Mouse (Mus musculus) neural tube, embryonic 14.5 days (tissue): ENCODE measurements at regions not wholly inside any gene's neighbourhood (a gene's known extent, or its start where the extent isn't known, plus 50 kb on each side); places are given as distances from the start of the nearest gene placed in this dataset.
A peak's percentile ranks its signal among the peaks of the same experiment; 100 is the strongest.

Experiments
- ATAC-seq: fragments of 200-750 bp; cut with Nextera tagmentation; 2 replicates; pipeline ENCODE4 v1.8.0; 2017; ENCODE audit warnings: low read depth, mild to moderate bottlenecking, moderate TSS enrichment, moderate library complexity
- H3K27ac ChIP-seq: fragments of 300-500 bp; sonication (generic); 2 replicates; pipeline ENCODE4 v1.5.1; 2014; ENCODE audit warnings: low read depth, mild to moderate bottlenecking, control low read depth, low read length, moderate library complexity, mixed read lengths
- H3K27me3 ChIP-seq: fragments of 300-500 bp; sonication (generic); 2 replicates; pipeline ENCODE4 v1.6.1; 2014; ENCODE audit warnings: low read length; ENCODE audit not compliant: control insufficient read depth, insufficient read depth
- H3K36me3 ChIP-seq: fragments of 300-500 bp; sonication (generic); 2 replicates; pipeline ENCODE4 v1.6.1; 2014; ENCODE audit warnings: low read length, mixed read lengths; ENCODE audit not compliant: control insufficient read depth, insufficient read depth
- H3K4me1 ChIP-seq: fragments of 300-500 bp; sonication (generic); 2 replicates; pipeline ENCODE4 v1.6.1; 2014; ENCODE audit warnings: low read length; ENCODE audit not compliant: control insufficient read depth, insufficient read depth
- H3K4me2 ChIP-seq: fragments of 300-500 bp; sonication (generic); 2 replicates; pipeline ENCODE4 v1.6.1; 2014; ENCODE audit warnings: mild to moderate bottlenecking, low read depth, low read length, control low read depth
- H3K4me3 ChIP-seq: fragments of 300-500 bp; sonication (generic); 2 replicates; pipeline ENCODE4 v1.5.1; 2014; ENCODE audit warnings: low read depth, low read length, control low read depth, mixed read lengths
- H3K9ac ChIP-seq: fragments of 300-500 bp; sonication (generic); replicated peaks from 2 replicates; pipeline ENCODE4 v1.6.1; 2014; ENCODE audit warnings: low read depth, mild to moderate bottlenecking, control low read depth, low read length, mixed read lengths
- H3K9me3 ChIP-seq: fragments of 300-500 bp; sonication (generic); 2 replicates; pipeline ENCODE4 v1.6.1; 2016; ENCODE audit warnings: low read length; ENCODE audit not compliant: control insufficient read depth
- WGBS: fragments of 180-500 bp; shearing (Covaris S2); extraction: QIAGEN DNeasy Blood & Tissue Kit; methylation state at CpG from one replicate; pipeline ENCODE4 v1.1.7; 2014; 5-methylcytosine and 5-hydroxymethylcytosine counted together

DNA sequence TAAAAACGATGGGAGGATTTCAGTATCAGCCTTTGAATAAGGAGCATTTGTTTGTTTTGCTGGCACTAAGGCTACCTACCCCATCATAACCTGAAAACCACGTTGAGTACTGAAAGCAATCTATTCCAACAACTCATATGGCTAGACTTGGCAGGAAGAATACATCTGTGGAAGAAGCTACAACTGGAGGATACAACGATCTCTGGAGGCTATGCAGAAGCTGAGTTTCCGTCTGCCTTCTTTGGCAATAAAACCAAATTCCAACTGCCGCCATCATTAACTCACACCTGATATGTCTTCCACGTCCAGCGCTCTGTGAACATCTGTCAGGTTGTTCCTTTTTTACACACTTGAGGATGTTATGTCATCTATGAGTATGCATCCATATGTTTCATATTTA, 206.7 kb upstream of the Prkcq start:
- H3K27ac ChIP-seq, result no peak overlapping the region
- no peak overlapping the region for H3K4me3 ChIP-seq
- H3K9ac ChIP-seq, result no peak overlapping the region
- WGBS, result 77% methylated on average over 7 of the region's 7 CpGs
- H3K36me3 ChIP-seq, result no peaks in the 10 kb centered on the region
- ATAC-seq, result no peak
- no peaks in the 10 kb centered on the region for H3K27me3 ChIP-seq
- H3K9me3 ChIP-seq, result no peaks in the 10 kb centered on the region
- no peak overlapping the region for H3K4me2 ChIP-seq
- no peaks in the 10 kb centered on the region for H3K4me1 ChIP-seq

DNA sequence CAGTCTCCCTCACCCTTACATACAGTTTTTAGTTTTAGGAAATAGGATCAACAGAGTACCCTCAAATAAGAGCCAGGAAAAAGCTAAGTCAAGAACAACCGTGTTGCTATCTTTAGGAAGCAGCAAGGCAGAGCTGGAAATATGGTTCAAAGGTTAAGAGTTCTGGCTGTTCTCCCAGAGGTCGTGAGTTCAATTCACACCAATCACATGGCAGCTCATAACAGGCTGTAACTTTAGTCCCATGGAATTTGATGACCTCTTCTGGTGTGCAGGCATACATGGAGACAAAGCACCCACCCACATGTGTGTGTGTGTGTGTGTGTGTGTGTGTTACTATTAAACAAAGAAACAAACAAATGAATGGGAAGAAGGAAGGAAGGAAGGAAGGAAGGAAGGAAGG, 205.0 kb upstream of the Prkcq start:
- 68% methylated on average over 2 of the region's 2 CpGs for WGBS
- Histone ChIP-seq H3K27ac (no peak overlapping the region), H3K9ac (no peak overlapping the region), H3K9me3 (no peaks in the 10 kb centered on the region), H3K4me1 (no peaks in the 10 kb centered on the region), H3K4me3 (no peak overlapping the region), H3K4me2 (no peak overlapping the region), H3K27me3 (no peaks in the 10 kb centered on the region), H3K36me3 (no peaks in the 10 kb centered on the region)
- no peak for ATAC-seq

DNA sequence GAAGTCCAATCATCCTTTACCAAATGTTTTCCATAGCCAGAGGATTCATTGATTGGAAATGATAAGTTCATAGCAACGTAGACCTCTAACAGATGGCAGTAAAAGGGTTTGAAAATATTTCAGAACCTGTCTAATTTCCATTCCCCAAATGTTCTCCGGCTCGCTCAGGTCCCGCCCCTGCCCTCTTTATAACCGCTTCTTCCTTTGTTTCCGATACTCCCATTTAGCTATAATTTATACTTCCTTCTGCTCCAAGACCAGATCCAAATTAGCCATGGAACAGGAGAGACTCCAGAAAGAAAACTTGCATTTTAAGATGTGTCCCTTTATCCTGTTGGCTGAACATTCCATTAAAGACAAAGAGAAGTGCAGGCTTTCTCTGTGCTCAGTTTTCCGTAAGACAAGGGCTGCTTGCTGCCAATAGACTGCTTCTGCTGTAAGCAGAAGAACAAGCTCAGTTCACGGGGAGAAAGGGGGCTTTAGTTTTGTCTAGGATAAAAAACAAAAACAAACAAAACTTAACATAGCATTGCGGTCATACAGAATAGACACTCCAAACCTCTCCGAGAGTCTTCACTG, 202.7 kb upstream of the Prkcq start:
- no peak overlapping the region for H3K4me3 ChIP-seq
- no peak overlapping the region for H3K9ac ChIP-seq
- H3K9me3 ChIP-seq, result no peaks in the 10 kb centered on the region
- peak; percentile 49; the same call in 1 of the 2 replicates for ATAC-seq
- no peaks in the 10 kb centered on the region for H3K4me1 ChIP-seq
- no peak overlapping the region for H3K27ac ChIP-seq
- no peaks in the 10 kb centered on the region for H3K36me3 ChIP-seq
- 20% methylated on average over 10 of the region's 10 CpGs for WGBS
- H3K4me2 ChIP-seq, result peak overlapping the region; percentile 32
- H3K27me3 ChIP-seq, result no peaks in the 10 kb centered on the region

DNA sequence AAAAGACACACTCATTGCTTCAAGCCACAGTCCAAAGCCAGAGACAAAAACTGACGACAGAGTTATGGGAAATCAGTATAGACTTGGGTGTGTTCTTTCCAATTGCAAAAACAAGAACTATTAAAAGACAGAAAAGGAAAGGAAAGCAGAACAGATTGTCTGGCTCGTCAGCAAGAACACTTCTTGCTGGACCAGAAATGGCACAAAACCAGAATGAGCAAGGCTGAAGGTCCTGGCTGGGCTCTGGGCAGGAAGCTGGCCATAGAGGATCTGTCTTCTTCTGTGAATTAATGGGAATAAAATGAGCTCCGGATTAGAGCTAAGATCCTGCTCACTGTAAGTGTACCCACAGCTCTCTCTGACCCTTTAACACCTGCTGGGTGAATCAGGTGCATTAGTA, 199.9 kb upstream of the Prkcq start:
- H3K4me3 ChIP-seq, result no peak overlapping the region
- no peak for ATAC-seq
- H3K9me3 ChIP-seq, result no peaks in the 10 kb centered on the region
- whole genome bisulfite sequencing, result 72% methylated on average over 3 of the region's 3 CpGs
- H3K4me2 ChIP-seq, result no peak overlapping the region
- H3K4me1 ChIP-seq, result no peaks in the 10 kb centered on the region
- no peak overlapping the region for H3K27ac ChIP-seq
- H3K36me3 ChIP-seq, result no peaks in the 10 kb centered on the region
- H3K27me3 ChIP-seq, result no peaks in the 10 kb centered on the region
- no peak overlapping the region for H3K9ac ChIP-seq

DNA sequence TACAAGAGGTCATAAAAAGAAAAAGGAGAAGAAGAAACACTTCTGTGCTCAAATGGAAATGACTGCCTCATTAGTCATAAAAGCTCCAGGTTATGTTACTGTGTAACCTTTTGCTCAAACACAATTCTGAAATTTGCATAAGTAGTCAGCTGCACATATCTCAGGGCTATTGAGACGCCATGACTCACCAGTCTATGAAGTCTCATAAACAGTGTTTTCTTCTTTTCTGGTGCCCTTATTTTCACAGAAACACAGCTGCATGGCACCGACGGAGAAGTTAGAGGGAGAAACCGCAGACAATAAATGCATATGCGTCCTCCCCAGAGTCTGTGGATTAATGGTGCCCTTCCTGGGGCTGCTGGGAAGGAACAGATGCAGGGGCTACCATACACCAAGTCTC, 193.1 kb upstream of the Prkcq start:
- Histone ChIP-seq H3K9me3 (no peaks in the 10 kb centered on the region), H3K4me3 (no peak overlapping the region), H3K4me1 (no peaks in the 10 kb centered on the region), H3K36me3 (no peaks in the 10 kb centered on the region), H3K4me2 (no peak overlapping the region), H3K27me3 (no peaks in the 10 kb centered on the region), H3K27ac (no peak overlapping the region), H3K9ac (no peak overlapping the region)
- WGBS, result 73% methylated on average over 5 of the region's 5 CpGs
- ATAC-seq, result no peak

DNA sequence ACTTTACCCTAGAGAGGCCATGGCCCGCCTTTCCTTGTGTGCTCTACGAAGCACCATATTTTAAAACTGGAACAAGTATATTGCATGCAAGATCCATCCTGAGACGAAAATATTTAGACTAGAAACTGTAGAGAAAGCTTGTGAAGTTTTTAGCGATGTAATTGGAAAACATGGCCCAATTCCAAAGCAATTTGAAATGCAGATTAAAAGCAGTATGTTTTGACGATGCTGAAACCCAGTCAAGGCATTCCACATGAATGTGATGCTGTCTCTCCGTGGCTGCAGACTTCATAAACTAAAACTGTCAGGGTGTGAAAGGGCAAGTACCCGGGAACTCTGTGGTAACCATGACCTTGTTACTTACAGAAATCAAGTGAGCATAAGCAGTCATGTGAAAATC, 185.8 kb upstream of the Prkcq start:
- Histone ChIP-seq H3K9ac (no peak overlapping the region), H3K4me1 (no peaks in the 10 kb centered on the region), H3K27ac (no peak overlapping the region), H3K9me3 (no peaks in the 10 kb centered on the region), H3K4me3 (no peak overlapping the region), H3K36me3 (no peaks in the 10 kb centered on the region), H3K27me3 (no peaks in the 10 kb centered on the region), H3K4me2 (no peak overlapping the region)
- 54% methylated on average over 7 of the region's 7 CpGs for WGBS
- no peak for ATAC-seq

DNA sequence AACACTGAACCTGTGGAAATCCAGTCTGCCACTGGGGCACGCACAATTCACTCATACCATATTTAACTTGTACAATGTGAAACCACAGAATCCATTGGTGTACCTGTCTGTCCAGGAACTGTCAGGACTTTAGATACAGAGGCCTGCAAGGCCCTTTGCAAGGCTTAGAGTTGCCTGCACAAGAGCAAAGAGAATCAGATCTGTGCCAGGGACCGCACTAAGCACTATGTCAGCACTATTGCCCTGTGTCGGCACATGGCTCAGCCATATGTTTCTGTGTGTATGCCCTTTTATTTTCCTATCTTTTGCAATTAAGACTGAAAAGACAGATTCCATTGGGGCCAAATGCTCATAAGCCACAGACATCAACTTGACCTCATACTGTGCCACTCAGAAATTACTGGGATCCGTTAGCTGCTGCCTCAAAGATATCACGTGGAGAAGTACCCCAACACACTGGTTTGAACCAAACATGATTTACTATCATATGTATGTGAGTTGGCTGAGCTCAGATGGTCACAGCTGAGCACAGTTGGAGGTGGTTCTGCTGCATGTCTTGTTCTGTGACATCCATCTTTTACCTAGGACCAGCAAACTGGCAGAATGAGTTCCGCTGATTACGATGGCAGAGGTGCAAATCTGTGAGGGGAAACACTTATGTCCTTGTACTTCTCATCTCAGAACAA, 181.7 kb upstream of the Prkcq start:
- Histone ChIP-seq H3K4me1 (no peaks in the 10 kb centered on the region), H3K4me3 (no peak overlapping the region), H3K4me2 (no peak overlapping the region), H3K27ac (no peak overlapping the region), H3K9me3 (no peaks in the 10 kb centered on the region), H3K36me3 (no peaks in the 10 kb centered on the region), H3K9ac (no peak overlapping the region), H3K27me3 (no peaks in the 10 kb centered on the region)
- peak; percentile 61; the same call in 1 of the 2 replicates for ATAC-seq
- WGBS, result 78% methylated on average over 7 of the region's 7 CpGs

DNA sequence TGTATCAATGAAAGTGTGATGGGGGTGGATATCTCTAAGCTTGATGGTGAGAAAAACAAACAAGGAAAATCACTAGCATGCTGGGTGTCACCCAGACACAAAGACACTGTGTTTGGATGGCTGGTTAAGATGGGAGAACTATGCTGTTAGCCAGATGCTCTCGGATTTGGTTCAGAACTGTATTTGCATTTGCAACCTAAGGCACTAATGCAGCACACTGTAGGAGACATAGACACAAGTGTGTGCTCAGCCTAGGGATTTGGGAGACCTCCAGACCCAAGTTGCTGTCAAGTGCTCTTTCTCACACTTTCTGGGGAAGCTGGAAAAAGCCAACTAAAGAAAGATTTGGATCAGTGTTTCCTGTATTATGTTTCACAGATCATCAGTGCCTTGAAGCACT, 173.1 kb upstream of the Prkcq start:
- H3K4me1 ChIP-seq, result no peaks in the 10 kb centered on the region
- H3K4me3 ChIP-seq, result no peak overlapping the region
- no peak overlapping the region for H3K27ac ChIP-seq
- no peaks in the 10 kb centered on the region for H3K9me3 ChIP-seq
- 74% methylated on average over 1 of the region's 1 CpGs for WGBS
- no peaks in the 10 kb centered on the region for H3K27me3 ChIP-seq
- H3K36me3 ChIP-seq, result no peaks in the 10 kb centered on the region
- H3K4me2 ChIP-seq, result no peak overlapping the region
- ATAC-seq, result no peak
- H3K9ac ChIP-seq, result no peak overlapping the region

DNA sequence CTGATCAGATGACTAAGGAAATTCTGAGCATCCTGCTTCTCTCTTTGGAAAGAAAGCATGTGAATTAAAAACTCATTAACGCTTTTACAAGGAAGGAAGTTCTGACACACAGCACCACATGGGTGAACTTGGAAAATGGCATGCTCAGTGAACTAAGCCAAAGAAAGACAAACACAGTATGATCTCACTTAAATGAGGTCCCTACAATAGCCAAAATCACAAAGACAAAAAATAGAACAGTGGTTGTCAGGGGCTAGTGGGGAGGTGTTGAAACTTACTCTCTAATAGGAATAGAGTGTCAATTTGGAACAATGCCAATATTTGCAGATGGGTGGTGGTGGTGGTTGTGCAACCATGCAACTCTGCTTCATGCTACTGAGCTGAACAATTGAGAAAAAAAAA, 172.7 kb upstream of the Prkcq start:
- Histone ChIP-seq H3K27me3 (no peaks in the 10 kb centered on the region), H3K9me3 (no peaks in the 10 kb centered on the region), H3K9ac (no peak overlapping the region), H3K27ac (no peak overlapping the region), H3K36me3 (no peaks in the 10 kb centered on the region), H3K4me3 (no peak overlapping the region), H3K4me1 (no peaks in the 10 kb centered on the region), H3K4me2 (no peak overlapping the region)
- no peak for ATAC-seq
- WGBS, result 94% methylated on average over 1 of the region's 1 CpGs
